16 mouse cellular contexts compared by ENCODE assay signal in the genomic region with DNA sequence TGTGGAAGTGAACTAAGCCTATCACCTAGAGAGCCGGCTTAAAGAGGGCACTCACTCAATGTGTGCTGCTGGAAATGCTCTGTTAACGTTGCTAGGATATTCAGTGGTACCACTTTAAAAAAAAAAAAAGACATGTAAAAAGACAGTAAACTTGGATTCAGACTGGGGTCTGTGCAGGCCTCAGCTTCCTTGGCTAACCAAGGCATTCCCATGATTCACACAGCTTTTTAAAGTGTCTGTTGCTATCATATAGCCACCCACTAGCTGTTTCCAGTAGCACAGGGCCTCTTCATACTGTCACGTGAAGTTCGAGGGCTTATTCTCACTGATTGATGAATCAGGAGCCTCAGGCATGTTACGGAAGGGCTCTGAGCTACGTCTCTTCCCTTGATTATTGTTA. TPM values are rescaled to one million over a fixed set of nuclear protein-coding genes. Genes with fewer than 3 reads are reported as not detected.
A peak's percentile ranks its signal among the peaks of the same experiment; 100 is the strongest.
DNase-seq lines count a peak whose midpoint lies in the region; ATAC-seq and TF ChIP-seq lines count a peak whose summit lies in the region.
"Had no signal": no experiment of that assay in that cellular context is flagged by ENCODE, and none has a peak within 500 bp of the region (broad histone marks: within the 10 kb centered on the region; RNA-seq: fewer than 3 reads in every experiment).

No protein-coding gene starts in this region.

- H3K4me1 ChIP-seq in kidney, embryonic 15.5 days = peaks cover 69% of the 10 kb centered on the region
- peaks cover 42% of the 10 kb centered on the region for H3K4me1 ChIP-seq in kidney, embryonic 14.5 days (ENCODE audit: control insufficient read depth, insufficient read depth, low read length)
- H3K4me1 ChIP-seq in testis, adult 2 months (ENCODE audit: control insufficient read depth, insufficient read depth, low read length) = peaks cover 5% of the 10 kb centered on the region; the same call in 1 of the 2 replicates
- peaks cover 29% of the 10 kb centered on the region for H3K4me1 ChIP-seq in limb, embryonic 10.5 days
- peaks cover 20% of the 10 kb centered on the region for H3K4me1 ChIP-seq in stomach, postnatal 0 days (replicated peaks; ENCODE audit: control insufficient read depth, insufficient read depth)

- no peaks in the 10 kb centered on the region for H3K27me3 ChIP-seq in kidney, embryonic 15.5 days
- H3K27me3 ChIP-seq in kidney, embryonic 14.5 days (ENCODE audit: control insufficient read depth, insufficient read depth, low read length) = no peaks in the 10 kb centered on the region
- H3K27me3 ChIP-seq in testis, adult 2 months (ENCODE audit: control insufficient read depth, insufficient read depth, low read length) = no peaks in the 10 kb centered on the region
- H3K27me3 ChIP-seq in limb, embryonic 10.5 days (ENCODE audit: low read depth, poor library complexity, severe bottlenecking) = no peaks in the 10 kb centered on the region
- no peaks in the 10 kb centered on the region for H3K27me3 ChIP-seq in stomach, postnatal 0 days (ENCODE audit: control insufficient read depth, insufficient read depth, low read length)
- H3K27me3 ChIP-seq: hindbrain, embryonic 15.5 days had no signal

- no peak overlapping the region for H3K4me3 ChIP-seq in kidney, embryonic 15.5 days (replicated peaks)
- no peak overlapping the region for H3K4me3 ChIP-seq in kidney, embryonic 14.5 days (ENCODE audit: low read length)
- no peak overlapping the region for H3K4me3 ChIP-seq in testis, adult 2 months (ENCODE audit: control insufficient read depth, low read depth, low read length)
- H3K4me3 ChIP-seq in limb, embryonic 10.5 days = no peak overlapping the region
- H3K4me3 ChIP-seq in stomach, postnatal 0 days (ENCODE audit: low read depth, low read length) = no peak overlapping the region
- H3K4me3 ChIP-seq: heart, adult 2 months; hindbrain, embryonic 15.5 days; liver, embryonic 13.5 days had no signal

- no peak for ATAC-seq in kidney, embryonic 15.5 days (replicated peaks; ENCODE audit: low FRiP score)
- no peak for ATAC-seq in kidney, embryonic 14.5 days (ENCODE audit: low FRiP score, low TSS enrichment)
- ATAC-seq in stomach, postnatal 0 days (ENCODE audit: low FRiP score, low TSS enrichment) = no peak
- ATAC-seq: midbrain, embryonic 16.5 days had no signal

- H3K27ac ChIP-seq in kidney, embryonic 15.5 days = peak overlapping the region; percentile 61
- H3K27ac ChIP-seq in kidney, embryonic 14.5 days (ENCODE audit: low read depth, low read length) = no peak overlapping the region
- H3K27ac ChIP-seq in testis, adult 2 months (ENCODE audit: control insufficient read depth, insufficient read depth, low read depth, low read length) = 0 out of 2 replicates have a peak overlapping the region, but pooled peaks have one; percentile 8
- H3K27ac ChIP-seq in limb, embryonic 10.5 days = 0 out of 2 replicates have a peak overlapping the region, but pooled peaks have one; percentile 42
- H3K27ac ChIP-seq in stomach, postnatal 0 days (replicated peaks) = peak overlapping the region; percentile 86
- H3K27ac ChIP-seq: heart, adult 2 months; hindbrain, embryonic 15.5 days; liver, embryonic 13.5 days had no signal

- DNase-seq in testis, postnatal 14 days (ENCODE audit: low spot score) = no peak
- DNase-seq in limb, embryonic 10.5 days (ENCODE audit: low spot score) = no peak
- DNase-seq in stomach, postnatal 0 days (ENCODE audit: low spot score) = no peak
- DNase-seq in adrenal gland, postnatal 36 days = no peak
- DNase-seq in T-cell, adult 2 months (ENCODE audit: low spot score) = no peak
- DNase-seq: heart, adult 2 months; heart, postnatal 14 days; kidney, adult 8-10 months; layer of hippocampus, adult 9-11 months; liver, embryonic 13.5 days; thymus, postnatal 14 days had no signal

- no peak for TF ChIP-seq EP300 in stomach, postnatal 0 days (optimal IDR thresholded peaks at IDR 0.05)

- no peak for TF ChIP-seq CTCF in testis, adult 2 months (IDR thresholded peaks at IDR 0.05; ENCODE audit: control insufficient read depth, insufficient read depth, insufficient replicate concordance, low read depth, low read length)
- no peak for TF ChIP-seq CTCF in stomach, postnatal 0 days (IDR thresholded peaks at IDR 0.05; ENCODE audit: low read depth)

- H3K9ac ChIP-seq in kidney, embryonic 15.5 days = no peak overlapping the region
- H3K9ac ChIP-seq in kidney, embryonic 14.5 days (ENCODE audit: low read depth, low read length) = no peak overlapping the region
- no peak overlapping the region for H3K9ac ChIP-seq in stomach, postnatal 0 days (ENCODE audit: low read length)
- H3K9ac ChIP-seq: hindbrain, embryonic 15.5 days; liver, embryonic 13.5 days had no signal

- no peaks in the 10 kb centered on the region for H3K36me3 ChIP-seq in kidney, embryonic 15.5 days
- no peaks in the 10 kb centered on the region for H3K36me3 ChIP-seq in kidney, embryonic 14.5 days (ENCODE audit: control insufficient read depth, insufficient read depth, low read length)
- no peaks in the 10 kb centered on the region for H3K36me3 ChIP-seq in testis, adult 2 months (ENCODE audit: control insufficient read depth, insufficient read depth, low read length)
- H3K36me3 ChIP-seq in limb, embryonic 10.5 days = no peaks in the 10 kb centered on the region
- no peaks in the 10 kb centered on the region for H3K36me3 ChIP-seq in stomach, postnatal 0 days (ENCODE audit: control insufficient read depth, insufficient read depth, low read length)
- H3K36me3 ChIP-seq: hindbrain, embryonic 15.5 days; liver, embryonic 13.5 days had no signal

- TF ChIP-seq POLR2A in testis, adult 2 months (IDR thresholded peaks at IDR 0.05; ENCODE audit: control insufficient read depth, low read depth, low read length) = no peak

- H3K9me3 ChIP-seq in kidney, embryonic 15.5 days (replicated peaks) = no peaks in the 10 kb centered on the region
- no peaks in the 10 kb centered on the region for H3K9me3 ChIP-seq in kidney, embryonic 14.5 days (ENCODE audit: control insufficient read depth, low read length)
- H3K9me3 ChIP-seq in limb, embryonic 10.5 days (replicated peaks) = no peaks in the 10 kb centered on the region
- no peaks in the 10 kb centered on the region for H3K9me3 ChIP-seq in stomach, postnatal 0 days (ENCODE audit: control insufficient read depth, low read length)
- H3K9me3 ChIP-seq: hindbrain, embryonic 15.5 days; liver, embryonic 13.5 days had no signal

- no peak overlapping the region for H3K4me2 ChIP-seq in kidney, embryonic 15.5 days
- no peak overlapping the region for H3K4me2 ChIP-seq in kidney, embryonic 14.5 days (replicated peaks; ENCODE audit: low read depth, low read length)
- no peak overlapping the region for H3K4me2 ChIP-seq in stomach, postnatal 0 days (replicated peaks; ENCODE audit: low read depth)
- H3K4me2 ChIP-seq: hindbrain, embryonic 15.5 days; liver, embryonic 13.5 days had no signal

- WGBS in kidney, embryonic 15.5 days = 70% methylated on average over 6 of the region's 6 CpGs
- 69% methylated on average over 6 of the region's 6 CpGs for WGBS in kidney, embryonic 14.5 days
- WGBS in limb, embryonic 10.5 days = 80% methylated on average over 6 of the region's 6 CpGs
- 34% methylated on average over 6 of the region's 6 CpGs for WGBS in stomach, postnatal 0 days

RNA-seq across cellular contexts. Expression of gene Nfkbia, which starts 30.0 kb away (rescaled TPM):
- 78.2 and 80.3 TPM in 2 replicates for polyA plus RNA-seq in kidney, embryonic 15.5 days (2015; fragmentation: Nextera tagmentation; extraction: Ambion mirVana)
- polyA plus RNA-seq in kidney, embryonic 14.5 days (2014; fragmentation: Nextera tagmentation; extraction: Ambion mirVana) = 69.0 and 75.2 TPM in 2 replicates
- polyA plus RNA-seq in testis, adult 2 months (2012; rRNA removed) = 24.4 and 31.2 TPM in 2 replicates
- 38.0 and 56.9 TPM in 2 replicates for polyA plus RNA-seq in limb, embryonic 10.5 days (2016; fragmentation: Nextera tagmentation; extraction: Ambion mirVana)
- 110 and 119 TPM in 2 replicates for polyA plus RNA-seq in stomach, postnatal 0 days (2015; fragmentation: Nextera tagmentation; extraction: Ambion mirVana)
- 100 to 1,000 TPM in 1 of 2 experiments, 10 to 100 TPM in 1; 98.9 to 111 TPM for total RNA-seq in adrenal gland, postnatal 36 days (2021)
